Mouse (Mus musculus): ENCODE measurements around the gene Dock10. TPM values are rescaled to one million over a fixed set of nuclear protein-coding genes. Genes with fewer than 3 reads are reported as not detected.

Gene Dock10
- polyA plus RNA-seq, 1 experiment: 4.1 TPM

DNA sequence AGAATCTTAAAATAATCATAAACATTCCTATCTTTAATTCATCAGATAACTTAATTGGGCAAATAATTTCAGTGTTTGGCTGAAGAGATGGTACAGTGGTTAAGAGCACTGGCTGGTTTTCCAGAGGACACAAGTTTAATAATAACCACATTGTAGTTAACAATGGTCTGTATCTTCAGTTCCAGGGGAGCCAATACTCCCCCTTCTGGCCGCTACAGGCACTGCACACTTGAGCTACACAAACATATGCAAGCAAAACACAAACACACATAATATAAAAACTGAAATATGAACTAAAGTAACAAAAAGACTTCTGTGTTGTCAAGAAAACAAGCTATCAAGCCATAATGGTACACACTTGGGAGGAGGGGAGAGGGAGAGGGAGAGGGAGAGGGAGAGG, 102.5 kb downstream of the Dock10 start:
- Histone ChIP-seq H3K4me1 (ENCODE audit: control insufficient read depth, insufficient read depth, low read length) (no peaks in the 10 kb centered on the region; the same call in 1 of the 2 replicates), H3K27me3 (replicated peaks; ENCODE audit: control insufficient read depth, insufficient read depth, low read length) (no peaks in the 10 kb centered on the region), H3K27ac (ENCODE audit: insufficient read depth, low read depth, low read length) (no peak overlapping the region), H3K36me3 (ENCODE audit: control insufficient read depth, insufficient read depth, low read length) (no peaks in the 10 kb centered on the region), H3K4me3 (ENCODE audit: insufficient read depth, low read depth, low read length) (no peak overlapping the region)
- 73% methylated on average over 1 of the region's 1 CpGs for WGBS
- no peak for DNase-seq
- no peak for TF ChIP-seq POLR2A (IDR thresholded peaks at IDR 0.05; ENCODE audit: low read depth, low read length)
- TF ChIP-seq CTCF (conservative IDR thresholded peaks at IDR 0.05; ENCODE audit: insufficient read depth, insufficient read length, low read depth, low read length): no peak

DNA sequence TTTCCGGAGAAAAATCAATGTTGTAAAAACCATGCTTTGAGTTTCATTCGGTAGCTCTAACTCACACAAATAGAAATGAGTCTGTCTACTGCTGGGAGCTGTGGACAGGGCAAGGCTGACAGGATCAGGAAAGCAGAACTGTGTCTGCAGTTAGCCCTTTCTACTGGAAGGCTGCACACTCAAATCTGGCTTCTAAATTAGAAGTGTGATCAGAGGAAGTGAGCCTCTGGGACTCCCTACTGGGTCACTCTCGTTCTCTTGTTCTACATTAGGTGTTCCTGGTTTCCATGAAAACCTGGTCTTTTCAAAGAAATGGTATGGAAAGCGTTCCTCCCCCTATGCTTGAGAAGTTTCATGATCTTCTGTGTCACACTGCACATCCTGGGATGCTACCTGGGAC, 103.1 kb downstream of the Dock10 start:
- H3K4me3 ChIP-seq (ENCODE audit: insufficient read depth, low read depth, low read length): no peak overlapping the region
- no peaks in the 10 kb centered on the region for H3K36me3 ChIP-seq (ENCODE audit: control insufficient read depth, insufficient read depth, low read length)
- H3K27me3 ChIP-seq (replicated peaks; ENCODE audit: control insufficient read depth, insufficient read depth, low read length): no peaks in the 10 kb centered on the region
- 76% methylated on average over 4 of the region's 4 CpGs for WGBS
- no peaks in the 10 kb centered on the region; the same call in 1 of the 2 replicates for H3K4me1 ChIP-seq (ENCODE audit: control insufficient read depth, insufficient read depth, low read length)
- H3K27ac ChIP-seq (ENCODE audit: insufficient read depth, low read depth, low read length): no peak overlapping the region
- DNase-seq: no peak
- TF ChIP-seq CTCF (conservative IDR thresholded peaks at IDR 0.05; ENCODE audit: insufficient read depth, insufficient read length, low read depth, low read length): no peak
- no peak for TF ChIP-seq POLR2A (IDR thresholded peaks at IDR 0.05; ENCODE audit: low read depth, low read length)

DNA sequence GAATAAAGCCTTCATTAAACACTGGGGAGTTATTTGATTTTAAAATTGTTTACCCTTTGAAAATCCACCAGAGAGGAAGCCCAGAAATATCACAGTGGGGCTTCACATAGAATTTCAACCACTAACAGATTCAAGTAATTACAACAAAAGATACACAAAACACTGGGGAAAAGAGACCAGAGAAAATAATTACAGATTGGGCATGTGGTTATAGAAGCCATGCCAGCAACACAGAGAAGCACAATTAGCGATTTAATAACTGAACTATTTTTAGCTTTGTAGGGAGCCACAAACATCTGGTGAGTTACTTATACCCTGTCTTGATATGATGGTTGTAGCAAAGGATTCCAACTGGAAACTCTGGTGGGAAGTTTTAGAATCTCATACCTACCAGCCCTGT, 104.2 kb downstream of the Dock10 start:
- DNase-seq: no peak
- Histone ChIP-seq H3K4me1 (ENCODE audit: control insufficient read depth, insufficient read depth, low read length) (no peaks in the 10 kb centered on the region; the same call in 1 of the 2 replicates), H3K27me3 (replicated peaks; ENCODE audit: control insufficient read depth, insufficient read depth, low read length) (no peaks in the 10 kb centered on the region), H3K27ac (ENCODE audit: insufficient read depth, low read depth, low read length) (no peak overlapping the region), H3K36me3 (ENCODE audit: control insufficient read depth, insufficient read depth, low read length) (no peaks in the 10 kb centered on the region), H3K4me3 (ENCODE audit: insufficient read depth, low read depth, low read length) (no peak overlapping the region)
- no peak for TF ChIP-seq CTCF (conservative IDR thresholded peaks at IDR 0.05; ENCODE audit: insufficient read depth, insufficient read length, low read depth, low read length)
- no peak for TF ChIP-seq POLR2A (IDR thresholded peaks at IDR 0.05; ENCODE audit: low read depth, low read length)
- 76% methylated on average over 1 of the region's 1 CpGs for WGBS

DNA sequence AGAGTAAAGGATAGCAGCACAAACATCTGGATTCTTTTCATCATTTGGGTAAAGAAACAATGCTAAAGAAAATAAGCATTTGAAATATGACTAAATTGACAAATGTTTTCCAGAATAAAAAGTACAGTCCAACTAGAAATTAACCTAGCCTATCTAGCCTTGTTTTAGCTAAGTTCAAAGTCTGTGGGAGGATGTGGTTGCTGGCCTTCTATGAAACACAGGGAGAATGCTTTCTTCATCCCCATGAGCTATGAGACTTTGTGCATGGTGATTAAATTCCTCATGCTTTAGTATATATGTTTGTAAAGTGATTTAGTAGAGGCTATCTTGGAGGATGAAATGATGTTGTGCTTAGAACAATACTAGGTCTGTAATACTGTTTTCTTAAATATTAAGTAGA, 105.5 kb downstream of the Dock10 start:
- DNase-seq: no peak
- no peaks in the 10 kb centered on the region for H3K27me3 ChIP-seq (replicated peaks; ENCODE audit: control insufficient read depth, insufficient read depth, low read length)
- H3K4me3 ChIP-seq (ENCODE audit: insufficient read depth, low read depth, low read length): no peak overlapping the region
- H3K36me3 ChIP-seq (ENCODE audit: control insufficient read depth, insufficient read depth, low read length): no peaks in the 10 kb centered on the region
- TF ChIP-seq POLR2A (IDR thresholded peaks at IDR 0.05; ENCODE audit: low read depth, low read length) (no peak), CTCF (conservative IDR thresholded peaks at IDR 0.05; ENCODE audit: insufficient read depth, insufficient read length, low read depth, low read length) (no peak)
- H3K27ac ChIP-seq (ENCODE audit: insufficient read depth, low read depth, low read length): no peak overlapping the region
- no peaks in the 10 kb centered on the region; the same call in 1 of the 2 replicates for H3K4me1 ChIP-seq (ENCODE audit: control insufficient read depth, insufficient read depth, low read length)

DNA sequence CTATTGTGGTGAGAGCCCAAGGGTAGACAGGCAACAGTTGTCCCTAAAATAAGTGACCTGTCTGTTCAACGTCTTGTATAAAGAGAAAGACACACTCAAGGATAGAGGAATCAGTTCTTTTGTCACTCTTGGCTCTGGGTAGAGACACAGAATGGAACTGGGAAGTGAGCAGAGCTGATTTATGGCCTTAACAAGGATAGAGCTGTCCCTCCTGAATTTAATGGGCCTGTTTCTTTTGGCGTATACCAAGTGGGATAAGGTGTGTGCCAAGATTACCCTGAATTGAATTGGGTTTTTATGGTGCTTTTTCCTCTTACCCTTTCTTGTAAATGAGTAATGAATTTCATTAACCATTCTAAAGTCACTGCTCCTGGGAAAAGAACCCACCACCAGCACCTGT, 106.2 kb downstream of the Dock10 start:
- 43% methylated on average over 2 of the region's 2 CpGs for WGBS
- TF ChIP-seq POLR2A (IDR thresholded peaks at IDR 0.05; ENCODE audit: low read depth, low read length): no peak
- no peak for TF ChIP-seq CTCF (conservative IDR thresholded peaks at IDR 0.05; ENCODE audit: insufficient read depth, insufficient read length, low read depth, low read length)
- no peak overlapping the region for H3K27ac ChIP-seq (ENCODE audit: insufficient read depth, low read depth, low read length)
- no peaks in the 10 kb centered on the region; the same call in 1 of the 2 replicates for H3K4me1 ChIP-seq (ENCODE audit: control insufficient read depth, insufficient read depth, low read length)
- DNase-seq: no peak
- H3K27me3 ChIP-seq (replicated peaks; ENCODE audit: control insufficient read depth, insufficient read depth, low read length): no peaks in the 10 kb centered on the region
- H3K36me3 ChIP-seq (ENCODE audit: control insufficient read depth, insufficient read depth, low read length): no peaks in the 10 kb centered on the region
- no peak overlapping the region for H3K4me3 ChIP-seq (ENCODE audit: insufficient read depth, low read depth, low read length)

DNA sequence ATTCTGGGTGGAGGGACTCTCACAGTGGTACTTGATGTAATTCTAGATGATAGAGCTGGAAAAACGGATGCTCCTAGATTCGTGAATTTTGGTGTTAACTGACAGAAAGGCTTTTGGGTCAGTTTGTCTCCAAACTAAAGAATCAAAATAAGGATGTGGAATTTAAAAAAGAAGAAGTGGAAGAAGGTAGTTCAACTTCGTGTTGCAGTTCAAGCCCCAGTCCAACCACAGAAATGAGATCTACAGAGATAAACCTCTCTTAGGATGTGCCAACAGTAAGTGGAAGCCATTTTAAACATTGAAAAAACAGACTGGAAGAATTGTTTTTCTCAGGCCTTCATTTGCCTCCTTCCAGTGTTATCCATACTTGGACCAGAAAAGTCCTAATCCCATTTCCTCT, 111.7 kb downstream of the Dock10 start:
- Histone ChIP-seq H3K27ac (ENCODE audit: insufficient read depth, low read depth, low read length) (no peak overlapping the region), H3K4me3 (ENCODE audit: insufficient read depth, low read depth, low read length) (no peak overlapping the region), H3K4me1 (ENCODE audit: control insufficient read depth, insufficient read depth, low read length) (no peaks in the 10 kb centered on the region), H3K36me3 (ENCODE audit: control insufficient read depth, insufficient read depth, low read length) (no peaks in the 10 kb centered on the region), H3K27me3 (replicated peaks; ENCODE audit: control insufficient read depth, insufficient read depth, low read length) (no peaks in the 10 kb centered on the region)
- no peak for TF ChIP-seq POLR2A (IDR thresholded peaks at IDR 0.05; ENCODE audit: low read depth, low read length)
- no peak for TF ChIP-seq CTCF (conservative IDR thresholded peaks at IDR 0.05; ENCODE audit: insufficient read depth, insufficient read length, low read depth, low read length)
- no peak for DNase-seq
- 69% methylated on average over 3 of the region's 3 CpGs for WGBS

DNA sequence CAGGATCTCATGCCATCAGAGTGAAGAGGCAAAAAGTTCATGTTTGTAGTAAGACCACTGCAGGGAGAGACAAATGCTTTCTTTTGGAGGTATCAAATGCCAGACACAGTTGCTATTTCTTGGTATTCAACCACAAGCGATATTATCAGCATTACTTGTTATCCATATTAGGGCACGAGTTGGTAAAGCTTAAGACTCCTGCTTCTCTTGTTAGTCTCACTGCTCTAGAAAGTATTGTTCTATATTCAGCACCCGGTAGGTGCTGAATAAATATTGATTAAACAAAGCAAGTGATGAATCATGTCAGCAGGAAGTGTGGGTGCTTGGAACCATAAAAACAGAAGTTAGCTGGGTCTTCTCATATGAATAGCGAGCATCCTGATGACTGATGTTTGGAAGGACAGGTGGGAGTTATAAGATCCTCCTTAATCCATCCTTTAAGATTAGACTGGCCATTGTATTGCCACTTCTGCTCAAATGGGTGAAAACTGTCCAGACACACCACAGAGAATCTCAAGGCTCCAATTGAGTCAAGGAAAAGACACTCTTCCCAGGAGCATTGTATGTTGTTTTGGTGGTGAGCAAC, 114.4 kb downstream of the Dock10 start:
- DNase-seq: no peak
- no peaks in the 10 kb centered on the region for H3K36me3 ChIP-seq (ENCODE audit: control insufficient read depth, insufficient read depth, low read length)
- TF ChIP-seq POLR2A (IDR thresholded peaks at IDR 0.05; ENCODE audit: low read depth, low read length) (no peak), CTCF (conservative IDR thresholded peaks at IDR 0.05; ENCODE audit: insufficient read depth, insufficient read length, low read depth, low read length) (no peak)
- H3K27me3 ChIP-seq (replicated peaks; ENCODE audit: control insufficient read depth, insufficient read depth, low read length): no peaks in the 10 kb centered on the region
- H3K4me3 ChIP-seq (ENCODE audit: insufficient read depth, low read depth, low read length): no peak overlapping the region
- 73% methylated on average over 4 of the region's 4 CpGs for WGBS
- H3K4me1 ChIP-seq (ENCODE audit: control insufficient read depth, insufficient read depth, low read length): no peaks in the 10 kb centered on the region
- H3K27ac ChIP-seq (ENCODE audit: insufficient read depth, low read depth, low read length): no peak overlapping the region

Measured in kidney, adult 2 months (tissue).